Mouse (Mus musculus) sigmoid colon, adult 10 weeks (tissue): ENCODE results near the gene Mvp. TPM values are rescaled to one million over a fixed set of nuclear protein-coding genes. Genes with fewer than 3 reads are reported as not detected.

Source experiments
- polyA plus RNA-seq: library from polyadenylated mRNA; stranded (reverse); fragments of 350-450 nt; fragmentation: Illumina TruSeq; extraction: RNeasy Lipid Tissue Mini Kit (QIAGEN cat#74804); gene quantifications from one replicate; pipeline ENCODE4 v1.2.3, GENCODE M21; 2014; ENCODE audit warnings: low read depth, low replicate concordance

Mvp gene
- 2.1 TPM for polyA plus RNA-seq

GRCm38 (mm10) chr7:127014320-127014719, at the start of gene Mvp:
Gene Mvp (minus strand): TSS chr7:127014621.

GRCm38 (mm10) chr7:127041851-127042672, 27.6 kb upstream of the Mvp start, which contains the start of gene Kif22:
Gene Kif22 (minus strand): TSS chr7:127042471.

DNA sequence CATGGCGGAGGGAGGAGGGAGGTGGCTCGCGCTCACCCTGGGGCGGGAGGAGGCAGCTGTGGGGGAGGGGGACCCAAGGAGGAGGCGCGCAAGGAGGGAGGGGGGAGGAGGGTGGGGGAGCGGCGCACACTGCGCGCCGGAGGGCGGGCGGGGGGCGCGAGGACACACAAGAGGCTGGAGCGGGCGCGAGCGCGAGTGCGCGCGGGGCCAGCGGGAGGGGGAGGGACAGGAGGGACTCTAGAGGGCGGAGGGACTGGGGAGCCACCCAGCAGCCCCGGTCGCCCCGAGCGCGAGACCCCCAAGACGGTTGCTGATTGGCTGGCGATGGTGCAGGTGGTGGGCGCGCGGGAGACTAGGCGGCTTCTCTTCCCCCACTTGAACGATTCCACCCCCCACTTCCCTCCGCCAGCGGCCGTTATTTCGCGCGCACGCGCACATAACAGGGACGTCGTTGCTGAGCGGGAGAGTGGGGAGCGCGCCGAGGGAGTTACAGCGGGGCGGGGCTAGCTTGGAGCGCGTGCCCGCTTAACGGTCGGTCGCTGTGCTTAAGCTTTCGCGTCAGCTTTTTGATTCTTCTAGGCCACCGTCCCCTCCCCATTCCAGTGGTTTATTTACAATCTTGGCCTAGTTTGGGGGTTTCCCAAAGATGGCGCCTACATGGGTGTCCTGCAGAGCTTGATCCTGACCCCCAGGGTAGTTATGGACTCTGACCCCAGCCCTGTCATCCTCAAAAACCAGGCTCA, 12.7 kb upstream of the Mvp start, which contains the start of gene Maz:
TSS of gene Maz (minus strand) at position 54 of the 743 bp plus-strand sequence.

GRCm38 (mm10) chr7:127020901-127021562, 6.6 kb upstream of the Mvp start, which contains the start of the genes Gm42742 and Prrt2:
Gene Gm42742 (minus strand): TSS chr7:127021097.
Gene Prrt2 (minus strand): TSS chr7:127021211.

DNA sequence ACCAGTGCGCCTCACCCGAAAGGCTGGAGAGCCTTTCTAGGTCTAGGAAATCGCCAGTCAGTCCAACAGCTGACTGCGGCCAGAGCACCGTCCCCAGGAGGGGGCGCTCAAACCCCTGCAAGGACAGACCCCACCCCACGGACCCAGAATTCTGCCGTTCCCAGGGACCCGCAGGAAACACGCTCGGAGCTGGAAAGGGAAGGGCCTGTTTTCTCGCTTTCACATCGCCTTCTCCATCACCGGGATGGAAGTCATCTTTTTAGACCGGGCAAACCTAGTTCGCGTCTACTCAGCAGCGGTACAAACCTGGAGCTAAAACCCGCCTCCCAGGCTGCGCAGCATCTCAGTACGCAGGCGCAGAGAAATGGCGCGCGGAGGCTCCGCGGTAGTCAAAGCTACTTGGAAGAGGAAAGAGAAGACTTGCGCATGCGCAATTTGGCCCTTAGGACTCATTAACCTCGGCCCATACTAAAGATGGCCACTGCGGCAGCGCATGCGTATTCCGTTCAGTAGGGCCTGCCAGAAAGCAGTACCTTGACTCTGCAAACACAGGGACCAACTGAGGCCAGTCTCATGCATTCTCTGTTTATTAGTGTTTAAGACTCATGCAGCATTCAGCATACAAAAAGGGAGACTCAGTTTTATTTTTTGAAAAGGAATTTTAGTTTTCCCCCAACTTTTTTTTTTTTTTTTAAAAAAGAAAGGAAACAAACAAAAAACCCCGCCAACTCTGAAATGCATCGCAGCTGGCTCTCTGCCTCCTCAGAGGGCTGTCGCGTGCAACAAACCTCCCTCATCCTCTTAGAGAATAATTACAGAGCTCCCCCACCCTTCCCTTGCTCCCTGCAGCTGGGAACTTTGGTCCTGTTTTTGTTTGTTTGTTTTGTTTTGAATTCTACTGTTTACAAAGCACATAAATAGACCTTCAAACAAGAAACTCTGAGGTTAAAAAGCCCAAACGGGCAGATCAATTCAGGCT, 2.8 kb upstream of the Mvp start, which contains the start of gene Pagr1a:
TSS of gene Pagr1a (minus strand) at position 382 of the 979 bp plus-strand sequence.

GRCm38 (mm10) chr7:127016481-127016485, 1.9 kb upstream of the Mvp start, which contains the start of gene Pagr1b:
Gene Pagr1b (minus strand): TSS chr7:127016484.

GRCm38 (mm10) chr7:126975950-126976866, 38.2 kb downstream of the Mvp start, which contains the start of gene Cdiptos:
Gene Cdiptos (minus strand): TSS chr7:126976098.

GRCm38 (mm10) chr7:126975893-126975949, 38.7 kb downstream of the Mvp start, which contains the start of gene Cdipt:
Gene Cdipt (plus strand): TSS chr7:126975914.

DNA sequence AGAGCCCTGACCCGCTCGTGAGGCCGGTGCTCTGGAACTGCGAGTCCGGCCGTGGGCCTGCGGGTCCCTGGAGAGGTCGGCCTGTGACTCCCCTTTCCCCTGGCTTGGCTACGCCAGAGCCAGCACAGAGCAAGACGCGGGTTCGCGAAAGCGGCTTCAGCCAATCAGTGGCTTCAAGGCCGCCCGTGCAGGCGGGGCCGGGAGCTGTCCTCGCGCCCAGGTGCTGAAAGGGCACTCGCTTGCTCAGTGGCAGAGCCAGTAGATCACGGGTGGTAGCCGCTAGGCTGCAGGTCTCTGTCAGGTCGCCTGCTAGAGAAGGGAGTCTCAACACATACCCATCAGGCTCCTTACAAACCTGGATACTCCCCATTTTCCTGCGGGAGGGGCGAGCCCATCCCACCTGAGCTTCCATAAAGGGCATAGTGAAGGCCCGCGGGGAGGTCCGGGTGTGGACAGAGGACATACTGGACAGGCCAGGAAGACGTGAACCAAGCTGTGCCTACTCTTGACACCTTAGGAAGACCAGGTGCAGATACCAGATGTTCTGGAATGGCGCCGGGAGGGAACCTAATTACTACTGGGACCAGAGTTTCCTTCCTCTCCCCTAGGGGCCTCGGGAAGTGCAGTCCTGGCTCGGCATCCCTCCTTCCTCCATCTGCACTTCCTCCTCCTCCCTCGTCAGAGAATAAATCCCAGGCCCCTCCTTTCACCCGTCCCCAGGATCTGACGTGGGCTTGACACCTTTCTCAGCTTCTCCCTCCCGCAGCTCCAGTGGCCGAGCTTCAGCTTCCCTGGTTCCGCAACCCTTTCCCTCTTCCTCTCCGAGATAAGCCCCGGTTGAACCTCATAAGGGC, 64.4 kb downstream of the Mvp start, which contains the start of gene Sez6l2:
TSS of gene Sez6l2 (plus strand) at position 771 of the 854 bp plus-strand sequence.

DNA sequence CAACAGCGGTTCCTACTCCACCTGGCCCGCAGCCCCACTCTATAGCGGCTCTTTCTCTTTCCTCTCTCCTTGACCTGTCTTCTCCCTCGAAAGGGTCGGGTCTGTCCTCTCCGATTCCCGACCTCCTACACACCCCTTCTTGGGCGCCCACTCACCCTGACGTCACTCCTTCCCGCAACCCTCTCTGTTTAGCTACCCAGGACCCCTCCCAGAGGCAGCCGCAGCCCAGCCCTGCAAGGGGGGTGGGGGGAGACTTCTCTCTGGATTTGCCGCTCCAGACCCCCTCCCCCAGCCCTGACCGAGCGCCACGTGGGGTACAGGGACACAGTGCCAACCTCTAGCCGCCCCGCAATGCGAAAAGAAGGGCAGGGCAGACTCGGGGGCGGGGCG, 65.0 kb downstream of the Mvp start, which contains the start of gene Asphd1:
TSS of gene Asphd1 (minus strand) at position 180 of the 390 bp plus-strand sequence.

Other genes with a start within 250 kb of the Mvp start
- 3.2 TPM for gene Gdpd3, start 248.3 kb downstream of the Mvp start, polyA plus RNA-seq
- gene Ypel3, start 237.7 kb downstream of the Mvp start, polyA plus RNA-seq = 17.7 TPM
- gene Tbx6, start 233.1 kb downstream of the Mvp start, polyA plus RNA-seq = not detected
- 47.0 TPM for gene Ppp4c, start 222.1 kb downstream of the Mvp start, polyA plus RNA-seq
- gene Fam57b, start 217.0 kb downstream of the Mvp start, polyA plus RNA-seq = not detected
- not detected for gene 4930451I11Rik, start 183.0 kb downstream of the Mvp start, polyA plus RNA-seq
- not detected for gene Doc2a, start 167.2 kb downstream of the Mvp start, polyA plus RNA-seq
- gene Hirip3, start 152.6 kb downstream of the Mvp start, polyA plus RNA-seq = 11.7 TPM
- 17.4 TPM for gene Ino80e, start 152.2 kb downstream of the Mvp start, polyA plus RNA-seq
- 10.1 TPM for gene Taok2, start 129.9 kb downstream of the Mvp start, polyA plus RNA-seq
- 12.7 TPM for gene Tmem219, start 91.7 kb downstream of the Mvp start, polyA plus RNA-seq
- 6.1 TPM for gene Kctd13, start 85.7 kb downstream of the Mvp start, polyA plus RNA-seq
- gene Asphd1, start 65.0 kb downstream of the Mvp start, polyA plus RNA-seq = not detected
- gene Sez6l2, start 64.1 kb downstream of the Mvp start, polyA plus RNA-seq = 2.1 TPM
- gene Cdipt, start 38.7 kb downstream of the Mvp start, polyA plus RNA-seq = 14.6 TPM
- gene Cdiptos, start 38.5 kb downstream of the Mvp start, polyA plus RNA-seq = 1.6 TPM
- gene Pagr1b, start 1.9 kb upstream of the Mvp start, polyA plus RNA-seq = not detected
- not detected for gene Pagr1a, start 2.7 kb upstream of the Mvp start, polyA plus RNA-seq
- gene Gm42742, start 6.5 kb upstream of the Mvp start, polyA plus RNA-seq = 0.69 TPM
- gene Prrt2, start 6.6 kb upstream of the Mvp start, polyA plus RNA-seq = 1.0 TPM
- 19.3 TPM for gene Maz, start 12.4 kb upstream of the Mvp start, polyA plus RNA-seq
- gene Kif22, start 27.9 kb upstream of the Mvp start, polyA plus RNA-seq = 2.2 TPM
- gene Zg16, start 72.7 kb upstream of the Mvp start, polyA plus RNA-seq = 1,501 TPM
- gene AI467606, start 76.7 kb upstream of the Mvp start, polyA plus RNA-seq = 2.7 TPM
- 0.35 TPM for gene Qprt, start 107.6 kb upstream of the Mvp start, polyA plus RNA-seq
- 0.98 TPM for gene Spn, start 123.2 kb upstream of the Mvp start, polyA plus RNA-seq
- 11.7 TPM for gene Cd2bp2, start 181.4 kb upstream of the Mvp start, polyA plus RNA-seq
- gene Tbc1d10b, start 193.8 kb upstream of the Mvp start, polyA plus RNA-seq = 4.4 TPM
- gene Mylpf, start 194.3 kb upstream of the Mvp start, polyA plus RNA-seq = not detected
- 1.8 TPM for gene Zfp553, start 218.4 kb upstream of the Mvp start, polyA plus RNA-seq
- 1.1 TPM for gene Sept1, start 218.5 kb upstream of the Mvp start, polyA plus RNA-seq
- gene Zfp771, start 229.7 kb upstream of the Mvp start, polyA plus RNA-seq = 0.98 TPM
- 0.79 TPM for gene Dctpp1, start 246.1 kb upstream of the Mvp start, polyA plus RNA-seq